Mouse (Mus musculus) ES-E14 (cell line): Measurements from ENCODE around the gene Lmx1b. TPM values are rescaled to one million over a fixed set of nuclear protein-coding genes. Genes with fewer than 3 reads are reported as not detected.
A peak's percentile ranks its signal among the peaks of the same experiment; 100 is the strongest.

Experiments
- DNase-seq: peaks from one replicate; pipeline ENCODE4 v3.0.0-alpha.2; 2013; ENCODE audit warnings: low read depth, low spot score
- H3K27ac ChIP-seq: 2 replicates; pipeline ENCODE4 v1.5.1; 2012; ENCODE audit warnings: low read depth, mild to moderate bottlenecking, low read length, moderate library complexity, mixed read lengths; ENCODE audit not compliant: poor library complexity, insufficient read depth, severe bottlenecking
- H3K36me3 ChIP-seq: 2 replicates; pipeline ENCODE4 v1.6.1; 2012; ENCODE audit warnings: mild to moderate bottlenecking, low read length, moderate library complexity, mixed read lengths; ENCODE audit not compliant: control insufficient read depth, poor library complexity, insufficient read depth, severe bottlenecking
- H3K4me1 ChIP-seq, 2 experiments: fragments of 150-350 bp in 1 of 2; sonication (generic) in 1 of 2; 2 replicates each; pipeline ENCODE4 v1.6.1; 2012; ENCODE audit warnings: low read length in 2 of 2, mild to moderate bottlenecking in 1 of 2, mixed read lengths in 1 of 2; ENCODE audit not compliant: control insufficient read depth in 2 of 2, insufficient read depth in 2 of 2, poor library complexity in 1 of 2
- H3K4me3 ChIP-seq, 2 experiments: fragments of 150-350 bp in 1 of 2; sonication (generic) in 1 of 2; 2 replicates each; pipeline ENCODE4 v1.5.1; 2012; ENCODE audit warnings: low read length in 2 of 2, low read depth in 1 of 2, mild to moderate bottlenecking in 1 of 2, mixed read lengths in 1 of 2; ENCODE audit not compliant: insufficient read depth in 1 of 2, poor library complexity in 1 of 2, severe bottlenecking in 1 of 2
- H3K9ac ChIP-seq: 2 replicates; pipeline ENCODE4 v1.6.1; 2012; ENCODE audit warnings: low read depth, mild to moderate bottlenecking, low read length, mixed read lengths; ENCODE audit not compliant: poor library complexity, insufficient read depth, severe bottlenecking
- H3K9me3 ChIP-seq: fragments of 150-350 bp; sonication (generic); 2 replicates; pipeline ENCODE4 v1.6.1; 2012; ENCODE audit warnings: low read depth, mild to moderate bottlenecking, low read length; ENCODE audit not compliant: control insufficient read depth, insufficient read depth
- CHD2 ChIP-seq: IDR thresholded peaks from 2 replicates; pipeline ENCODE4 v1.6.1; 2014; ENCODE audit warnings: mild to moderate bottlenecking, low read depth, low read length, inconsistent platforms
- HCFC1 ChIP-seq: IDR thresholded peaks from 2 replicates; pipeline ENCODE4 v1.6.1; 2012; ENCODE audit warnings: low read length, inconsistent platforms, borderline replicate concordance; ENCODE audit not compliant: insufficient read depth
- MAFK ChIP-seq: IDR thresholded peaks from 2 replicates; pipeline ENCODE4 v1.6.1; 2014; ENCODE audit warnings: mild to moderate bottlenecking, low read depth, low read length, inconsistent platforms; ENCODE audit not compliant: insufficient read depth
- ZC3H11A ChIP-seq: IDR thresholded peaks from 2 replicates; pipeline ENCODE4 v1.6.1; 2012; ENCODE audit warnings: low read depth, mild to moderate bottlenecking, inconsistent platforms, low read length, borderline replicate concordance
- ZNF384 ChIP-seq: IDR thresholded peaks from 2 replicates; pipeline ENCODE4 v1.6.1; 2012; ENCODE audit warnings: low read depth, low read length, inconsistent platforms
- in situ Hi-C, 2 experiments: fragments of 600-800 bp; cut with MboI; formaldehyde crosslinking; loops; one replicate each; pipeline ENCODE4 v1.15.1; 2025; ENCODE audit warnings: low sequenced_read_pairs in 2 of 2, inconsistent platforms in 1 of 2; ENCODE audit not compliant: unreplicated experiment in 2 of 2
- total RNA-seq: library from RNA; depleted of rRNA; stranded (reverse); fragments of 300-350 nt; gene quantifications from 2 replicates; pipeline ENCODE4 v1.2.3, GENCODE M21; 2012

Lmx1b gene
- total RNA-seq, 1 experiment = 0.67 TPM

DNA sequence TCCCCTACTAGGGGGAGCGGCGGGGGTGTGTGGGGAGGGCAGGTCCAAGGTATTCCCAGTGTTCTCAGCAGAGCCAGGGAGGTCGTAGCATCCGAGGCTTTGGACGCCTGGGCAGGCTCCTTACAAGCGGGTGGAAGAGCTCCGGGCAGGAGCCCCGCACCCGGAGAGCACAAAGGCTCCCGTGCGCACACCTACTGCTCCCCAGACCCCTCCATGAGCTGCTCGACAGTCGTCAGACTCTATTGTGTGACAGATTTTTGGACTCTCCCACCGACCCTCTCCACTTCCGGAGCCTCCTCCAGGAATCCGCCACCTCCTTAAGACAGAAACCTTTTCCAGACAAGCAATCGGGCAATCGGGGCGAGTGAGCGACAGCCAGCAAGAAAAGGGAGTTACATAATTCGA, 4.2 kb downstream of the Lmx1b start:
- H3K9me3 ChIP-seq = no peaks in the 10 kb centered on the region
- no peak overlapping the region for H3K9ac ChIP-seq
- H3K27ac ChIP-seq = no peak overlapping the region
- no peak for TF ChIP-seq ZNF384
- TF ChIP-seq CHD2 = no peak
- no peak for TF ChIP-seq HCFC1
- TF ChIP-seq ZC3H11A = no peak
- no peak for TF ChIP-seq MAFK
- H3K4me3 ChIP-seq = peak overlapping the region in 1 of 2 experiments; percentile 3; a peak in 1 of 4 replicates
- in situ Hi-C loops = loop anchor here (10.0 to 25.0 kb wide), 2 partner anchors 1999 to 2001 kb away; partner anchors contain the start of gene Prdm12 (in 1 of the 2)
- H3K4me1 ChIP-seq = peaks cover 0 to 8% of the 10 kb centered on the region in 2 experiments; a peak in 2 of 4 replicates
- no peak for DNase-seq
- no peaks in the 10 kb centered on the region for H3K36me3 ChIP-seq

DNA sequence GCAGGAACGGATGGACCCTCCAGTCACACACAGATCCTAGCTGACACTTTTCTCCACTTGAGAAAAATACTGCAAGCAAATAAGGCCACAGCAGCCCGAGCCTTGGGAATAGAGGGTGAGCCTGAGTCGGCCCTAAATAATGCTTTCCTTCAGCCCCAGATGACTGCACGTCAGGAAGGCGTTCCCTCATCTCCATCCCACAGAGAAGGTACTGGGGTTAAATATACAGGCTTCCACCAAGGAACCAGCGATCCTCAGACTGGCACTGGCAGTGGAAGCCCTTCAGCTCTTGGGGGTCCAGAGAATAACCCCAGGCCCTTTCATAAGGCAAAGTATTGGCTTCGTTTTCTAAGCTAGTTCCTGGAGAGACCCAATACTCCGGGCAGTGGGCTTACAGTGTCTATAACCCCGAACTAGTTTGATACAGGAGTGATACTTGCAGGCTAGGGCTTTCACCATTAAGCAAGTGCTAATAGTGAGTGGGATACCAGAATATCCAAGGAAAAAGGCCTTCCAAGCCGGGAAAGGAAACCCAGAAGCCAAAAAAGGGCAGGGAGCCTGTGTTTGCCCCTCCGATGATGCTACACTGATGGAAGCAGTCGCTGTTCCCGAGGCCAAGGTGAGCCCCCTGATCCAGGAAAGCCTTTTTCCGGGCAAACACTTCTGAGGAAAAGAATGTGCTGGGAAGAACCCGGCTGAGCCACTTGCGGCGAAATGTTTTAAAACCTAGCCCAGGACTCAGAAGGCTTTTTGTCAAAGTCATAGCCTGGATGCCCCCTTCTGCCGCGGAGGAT, 4.8 kb downstream of the Lmx1b start:
- no peak for DNase-seq
- Histone ChIP-seq H3K27ac (no peak overlapping the region), H3K36me3 (no peaks in the 10 kb centered on the region), H3K9ac (no peak overlapping the region), H3K9me3 (no peaks in the 10 kb centered on the region), H3K4me3 (no peak overlapping the region), H3K4me1 (peaks cover 0 to 8% of the 10 kb centered on the region in 2 experiments; a peak in 2 of 4 replicates)
- TF ChIP-seq CHD2 = no peak
- no peak for TF ChIP-seq ZC3H11A
- no peak for TF ChIP-seq HCFC1
- TF ChIP-seq MAFK = no peak
- TF ChIP-seq ZNF384 = no peak
- in situ Hi-C loops = loop anchor here (10.0 to 25.0 kb wide), 2 partner anchors 1998 to 2001 kb away; partner anchors contain the start of gene Prdm12 (in 1 of the 2)

DNA sequence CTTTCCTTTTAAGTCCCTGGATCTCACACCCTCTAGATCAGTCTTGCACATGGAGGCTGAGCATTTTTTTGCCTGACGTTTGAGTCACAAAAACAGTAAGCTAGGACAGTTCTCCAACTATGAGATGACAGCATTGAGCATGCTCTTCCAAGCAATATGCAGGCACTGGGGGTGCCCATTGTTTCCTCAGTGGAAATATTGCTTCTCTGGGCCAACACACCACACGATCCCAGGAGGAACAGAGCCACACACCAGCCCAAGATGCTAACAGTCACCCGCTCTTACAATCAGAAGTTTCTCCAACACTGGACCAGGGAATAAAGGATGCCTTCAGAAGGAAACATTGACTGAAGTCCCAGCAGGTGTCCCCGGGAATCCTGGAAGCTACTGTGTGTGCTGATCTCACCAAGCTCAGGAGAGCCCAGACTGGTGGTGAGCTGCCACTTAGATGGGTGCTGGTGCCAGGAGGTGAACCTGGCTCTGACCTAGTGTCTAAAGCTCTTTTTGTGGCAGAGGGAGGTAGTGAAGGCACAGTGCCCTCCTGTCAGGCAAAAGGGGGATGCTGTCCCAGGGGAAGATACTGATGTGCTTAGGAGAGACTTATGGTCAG, 5.7 kb downstream of the Lmx1b start:
- peaks cover 0 to 8% of the 10 kb centered on the region in 2 experiments; a peak in 2 of 4 replicates for H3K4me1 ChIP-seq

DNA sequence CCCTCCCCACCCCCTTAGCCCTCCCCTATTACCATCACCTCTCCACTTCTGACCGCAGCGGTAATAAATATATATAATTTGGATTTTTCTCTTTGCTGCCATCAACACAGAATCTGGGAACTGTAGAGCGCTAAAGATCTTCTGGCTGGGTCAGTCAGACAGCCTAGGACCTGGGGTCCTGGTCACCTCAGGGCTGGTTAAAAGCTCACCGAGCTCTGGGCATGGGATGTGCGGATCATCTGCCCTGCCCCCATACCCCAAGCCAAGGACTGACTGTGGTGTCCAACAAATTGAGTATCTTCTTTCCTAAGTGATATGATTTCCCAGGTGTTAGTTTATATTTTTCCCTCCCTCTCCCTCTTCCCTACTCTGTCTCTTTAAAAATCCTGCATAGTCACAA, 6.4 kb downstream of the Lmx1b start:
- no peak overlapping the region for H3K9ac ChIP-seq
- no peaks in the 10 kb centered on the region for H3K9me3 ChIP-seq
- no peaks in the 10 kb centered on the region for H3K36me3 ChIP-seq
- peaks cover 0 to 8% of the 10 kb centered on the region in 2 experiments; a peak in 2 of 4 replicates for H3K4me1 ChIP-seq
- no peak overlapping the region for H3K4me3 ChIP-seq
- no peak for DNase-seq
- in situ Hi-C loops = loop anchor here (10.0 to 25.0 kb wide), 2 partner anchors 1997 to 1999 kb away; partner anchors contain the start of gene Prdm12 (in 1 of the 2)
- TF ChIP-seq HCFC1 = no peak
- no peak for TF ChIP-seq MAFK
- no peak for TF ChIP-seq CHD2
- no peak for TF ChIP-seq ZNF384
- no peak for TF ChIP-seq ZC3H11A
- no peak overlapping the region for H3K27ac ChIP-seq

More for the DNA sequence above, 5.7 kb downstream of the Lmx1b start:
- H3K4me3 ChIP-seq = no peak overlapping the region
- H3K9ac ChIP-seq = no peak overlapping the region
- no peak for DNase-seq
- no peaks in the 10 kb centered on the region for H3K36me3 ChIP-seq
- H3K27ac ChIP-seq = no peak overlapping the region
- in situ Hi-C loops = loop anchor here (10.0 to 25.0 kb wide), 2 partner anchors 1997 to 2000 kb away; partner anchors contain the start of gene Prdm12 (in 1 of the 2)
- no peak for TF ChIP-seq ZNF384
- TF ChIP-seq HCFC1 = no peak
- no peak for TF ChIP-seq CHD2
- no peak for TF ChIP-seq MAFK
- TF ChIP-seq ZC3H11A = no peak
- H3K9me3 ChIP-seq = no peaks in the 10 kb centered on the region
